Mouse (Mus musculus): ENCODE measurements around the gene Ttc7b. TPM values are rescaled to one million over a fixed set of nuclear protein-coding genes. Genes with fewer than 3 reads are reported as not detected.

Gene Ttc7b
- polyA plus RNA-seq, 1 experiment from 2014 or later, result 4.5 TPM

DNA sequence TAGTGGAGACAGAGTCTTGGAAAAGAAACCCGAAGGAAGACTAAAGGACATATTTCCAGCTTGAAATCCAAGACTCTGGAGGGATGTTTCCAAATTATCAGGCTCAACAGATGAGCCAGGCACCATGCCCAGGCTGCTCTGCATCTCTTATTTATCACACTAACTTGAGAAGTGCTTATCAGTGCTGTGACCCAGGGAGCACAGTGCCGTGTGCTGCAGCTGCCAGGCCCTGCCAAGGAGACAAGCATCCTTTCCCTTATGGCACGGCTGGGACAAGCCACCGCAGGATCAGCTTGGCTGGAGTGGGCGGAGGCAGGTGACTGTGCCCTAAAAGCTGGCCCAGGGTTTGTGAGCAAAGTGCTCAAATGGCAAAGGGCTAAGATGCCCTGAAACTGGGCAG is 184.4 kb downstream of the Ttc7b start:
- no peak overlapping the region for H3K4me2 ChIP-seq
- no peak overlapping the region for H3K4me3 ChIP-seq
- ATAC-seq, result no peak
- no peaks in the 10 kb centered on the region for H3K9me3 ChIP-seq (replicated peaks)
- H3K36me3 ChIP-seq (ENCODE audit: poor library complexity, severe bottlenecking), result 0 out of 2 replicates have a peak, but pooled peaks cover 7% of the 10 kb centered on the region
- WGBS, result 74% methylated on average over 5 of the region's 5 CpGs
- peaks cover 34% of the 10 kb centered on the region for H3K4me1 ChIP-seq
- no peak overlapping the region for H3K9ac ChIP-seq
- H3K27ac ChIP-seq, result peak overlapping the region; percentile 78; the same call in 1 of the 2 replicates
- no peaks in the 10 kb centered on the region for H3K27me3 ChIP-seq

- Histone ChIP-seq H3K4me3 (no peak overlapping the region), H3K4me2 (no peak overlapping the region), H3K4me1 (peaks cover 14% of the 10 kb centered on the region), H3K27me3 (no peaks in the 10 kb centered on the region), H3K9me3 (replicated peaks) (no peaks in the 10 kb centered on the region), H3K9ac (no peak overlapping the region), H3K27ac (no peak overlapping the region), H3K36me3 (ENCODE audit: poor library complexity, severe bottlenecking) (peaks cover 17% of the 10 kb centered on the region; the same call in 1 of the 2 replicates)
- ATAC-seq, result no peak
- 95% methylated on average over 6 of the region's 6 CpGs for WGBS
These were observed 188.8 kb downstream of the Ttc7b start for GRCm38 (mm10) chr12:100331806-100332205.

DNA sequence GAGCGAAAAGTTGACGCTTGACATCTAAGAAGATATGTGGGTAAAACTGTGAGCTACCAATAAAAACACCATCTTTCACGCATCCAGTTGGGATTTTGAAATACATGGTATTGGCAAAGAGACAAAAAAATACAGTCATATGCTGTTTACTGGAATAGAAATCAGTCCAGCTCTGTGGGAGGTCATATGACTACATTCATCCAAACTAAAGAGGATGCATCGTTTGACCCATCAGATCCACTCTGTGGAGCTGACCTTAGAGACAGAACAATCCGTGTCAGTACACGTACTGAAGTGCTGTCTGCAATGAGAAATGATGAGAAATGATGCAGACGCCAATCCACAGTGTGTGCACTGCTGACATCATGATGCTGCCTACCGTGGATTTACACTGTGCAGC is 190.4 kb downstream of the Ttc7b start:
- Histone ChIP-seq H3K4me2 (no peak overlapping the region), H3K36me3 (ENCODE audit: poor library complexity, severe bottlenecking) (peaks cover 18% of the 10 kb centered on the region), H3K4me3 (no peak overlapping the region), H3K27me3 (no peaks in the 10 kb centered on the region), H3K9me3 (replicated peaks) (no peaks in the 10 kb centered on the region), H3K27ac (no peak overlapping the region), H3K4me1 (0 out of 2 replicates have a peak, but pooled peaks cover 3% of the 10 kb centered on the region), H3K9ac (no peak overlapping the region)
- ATAC-seq, result no peak
- 89% methylated on average over 8 of the region's 8 CpGs for WGBS

GRCm38 (mm10) chr12:100328998-100329397 is 191.6 kb downstream of the Ttc7b start:
- no peak overlapping the region for H3K4me2 ChIP-seq
- peaks cover 29% of the 10 kb centered on the region for H3K36me3 ChIP-seq (ENCODE audit: poor library complexity, severe bottlenecking)
- H3K9ac ChIP-seq, result no peak overlapping the region
- WGBS, result 84% methylated on average over 4 of the region's 4 CpGs
- no peak for ATAC-seq
- no peak overlapping the region for H3K4me3 ChIP-seq
- 0 out of 2 replicates have a peak, but pooled peaks cover 3% of the 10 kb centered on the region for H3K4me1 ChIP-seq
- H3K27ac ChIP-seq, result no peak overlapping the region
- H3K9me3 ChIP-seq (replicated peaks), result no peaks in the 10 kb centered on the region
- H3K27me3 ChIP-seq, result no peaks in the 10 kb centered on the region

DNA sequence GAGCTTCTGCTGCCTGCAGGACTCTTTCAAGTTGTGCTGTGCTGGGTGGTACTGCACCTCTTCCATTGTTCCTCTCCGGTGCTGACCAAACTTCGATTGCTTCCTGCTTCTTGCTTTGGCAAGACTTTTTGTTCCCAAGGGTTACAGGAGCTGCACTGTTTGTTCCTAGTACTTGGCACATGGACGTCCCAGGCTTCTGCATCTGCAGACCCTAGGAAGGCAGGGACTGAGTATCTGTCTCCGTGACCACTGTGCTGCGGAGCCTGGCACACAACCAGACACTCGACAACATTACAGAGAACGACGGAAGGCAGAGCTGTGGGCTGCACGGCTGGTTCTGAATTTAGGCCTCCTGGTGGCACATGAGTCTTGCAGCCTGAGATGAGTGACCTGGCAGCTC is 192.1 kb downstream of the Ttc7b start:
- 90% methylated on average over 9 of the region's 9 CpGs for WGBS
- no peaks in the 10 kb centered on the region for H3K9me3 ChIP-seq (replicated peaks)
- H3K4me1 ChIP-seq, result 0 out of 2 replicates have a peak, but pooled peaks cover 3% of the 10 kb centered on the region
- no peak overlapping the region for H3K27ac ChIP-seq
- no peak overlapping the region for H3K4me2 ChIP-seq
- peaks cover 29% of the 10 kb centered on the region for H3K36me3 ChIP-seq (ENCODE audit: poor library complexity, severe bottlenecking)
- H3K9ac ChIP-seq, result no peak overlapping the region
- H3K27me3 ChIP-seq, result no peaks in the 10 kb centered on the region
- ATAC-seq, result no peak
- no peak overlapping the region for H3K4me3 ChIP-seq

- Histone ChIP-seq H3K4me1 (0 out of 2 replicates have a peak, but pooled peaks cover 9% of the 10 kb centered on the region), H3K27me3 (no peaks in the 10 kb centered on the region), H3K36me3 (ENCODE audit: poor library complexity, severe bottlenecking) (peaks cover 23% of the 10 kb centered on the region), H3K9me3 (replicated peaks) (no peaks in the 10 kb centered on the region), H3K27ac (no peak overlapping the region), H3K4me2 (no peak overlapping the region), H3K4me3 (no peak overlapping the region), H3K9ac (no peak overlapping the region)
- WGBS, result 80% methylated on average over 2 of the region's 2 CpGs
- peak; percentile 41; the same call in 1 of the 2 replicates for ATAC-seq
These were observed 193.9 kb downstream of the Ttc7b start for GRCm38 (mm10) chr12:100326732-100327131.

GRCm38 (mm10) chr12:100325618-100326017 is 195.0 kb downstream of the Ttc7b start:
- H3K4me1 ChIP-seq, result 0 out of 2 replicates have a peak, but pooled peaks cover 9% of the 10 kb centered on the region
- no peak for ATAC-seq
- H3K27ac ChIP-seq, result no peak overlapping the region
- no peak overlapping the region for H3K4me2 ChIP-seq
- no peaks in the 10 kb centered on the region for H3K9me3 ChIP-seq (replicated peaks)
- peaks cover 22% of the 10 kb centered on the region for H3K36me3 ChIP-seq (ENCODE audit: poor library complexity, severe bottlenecking)
- 92% methylated on average over 4 of the region's 4 CpGs for WGBS
- no peak overlapping the region for H3K9ac ChIP-seq
- no peaks in the 10 kb centered on the region for H3K27me3 ChIP-seq
- H3K4me3 ChIP-seq, result no peak overlapping the region

DNA sequence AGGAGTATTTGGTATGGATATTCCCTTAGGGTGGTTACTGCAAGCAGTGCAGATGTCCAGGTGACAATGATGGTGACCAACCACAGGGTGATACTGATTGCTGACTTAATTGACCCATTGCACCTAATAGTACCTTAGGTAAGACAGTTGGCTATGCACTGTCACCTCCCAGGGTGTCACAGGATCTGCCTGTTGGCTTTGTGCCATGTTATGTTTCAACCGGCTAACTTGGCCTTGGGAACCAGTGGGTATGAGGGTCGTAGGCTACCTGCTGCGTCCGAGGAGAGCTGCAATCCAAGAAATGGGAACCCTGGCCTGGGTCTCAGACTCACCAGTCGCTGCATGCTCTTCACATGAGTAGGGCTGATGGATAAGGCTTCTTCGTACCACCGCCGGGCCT is 195.4 kb downstream of the Ttc7b start:
- no peak overlapping the region for H3K27ac ChIP-seq
- H3K4me2 ChIP-seq, result no peak overlapping the region
- H3K9me3 ChIP-seq (replicated peaks), result no peaks in the 10 kb centered on the region
- no peak overlapping the region for H3K9ac ChIP-seq
- H3K27me3 ChIP-seq, result no peaks in the 10 kb centered on the region
- 0 out of 2 replicates have a peak, but pooled peaks cover 9% of the 10 kb centered on the region for H3K4me1 ChIP-seq
- ATAC-seq, result no peak
- H3K4me3 ChIP-seq, result no peak overlapping the region
- 94% methylated on average over 8 of the region's 8 CpGs for WGBS
- peaks cover 19% of the 10 kb centered on the region; the same call in 1 of the 2 replicates for H3K36me3 ChIP-seq (ENCODE audit: poor library complexity, severe bottlenecking)

GRCm38 (mm10) chr12:100323641-100324040 is 197.0 kb downstream of the Ttc7b start:
- no peaks in the 10 kb centered on the region for H3K27me3 ChIP-seq
- H3K27ac ChIP-seq, result no peak overlapping the region
- H3K9me3 ChIP-seq (replicated peaks), result no peaks in the 10 kb centered on the region
- H3K4me1 ChIP-seq, result peaks cover 18% of the 10 kb centered on the region; the same call in 1 of the 2 replicates
- ATAC-seq, result no peak
- WGBS, result 63% methylated on average over 2 of the region's 2 CpGs
- no peak overlapping the region for H3K4me2 ChIP-seq
- H3K9ac ChIP-seq, result no peak overlapping the region
- H3K36me3 ChIP-seq (ENCODE audit: poor library complexity, severe bottlenecking), result peaks cover 28% of the 10 kb centered on the region; the same call in 1 of the 2 replicates
- no peak overlapping the region for H3K4me3 ChIP-seq

DNA sequence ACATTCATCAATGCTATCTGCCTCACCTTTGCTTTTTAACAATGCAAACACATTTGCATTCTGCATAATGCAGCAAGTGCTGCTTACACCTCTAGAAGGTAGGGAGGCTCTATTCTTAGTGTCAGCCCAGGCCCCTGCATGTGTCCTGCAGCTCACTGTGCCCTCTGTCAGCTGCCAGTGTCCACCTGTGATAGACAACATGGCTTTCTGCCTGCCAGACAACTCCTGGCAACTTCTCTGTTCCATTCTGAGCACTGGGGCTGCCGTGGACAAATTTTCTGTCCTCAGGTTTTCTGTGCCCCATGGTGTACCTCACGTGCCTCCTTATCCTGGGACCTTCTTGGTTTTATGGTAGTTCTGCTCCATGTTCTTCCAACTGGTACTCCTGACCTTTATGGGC is 198.4 kb downstream of the Ttc7b start:
- Histone ChIP-seq H3K27me3 (no peaks in the 10 kb centered on the region), H3K27ac (peak overlapping the region; percentile 25; the same call in 1 of the 2 replicates), H3K4me3 (no peak overlapping the region), H3K4me1 (peaks cover 26% of the 10 kb centered on the region), H3K36me3 (ENCODE audit: poor library complexity, severe bottlenecking) (peaks cover 22% of the 10 kb centered on the region; the same call in 1 of the 2 replicates), H3K9me3 (replicated peaks) (no peaks in the 10 kb centered on the region), H3K4me2 (no peak overlapping the region), H3K9ac (no peak overlapping the region)
- WGBS, result 89% methylated on average over 2 of the region's 2 CpGs
- no peak for ATAC-seq

DNA sequence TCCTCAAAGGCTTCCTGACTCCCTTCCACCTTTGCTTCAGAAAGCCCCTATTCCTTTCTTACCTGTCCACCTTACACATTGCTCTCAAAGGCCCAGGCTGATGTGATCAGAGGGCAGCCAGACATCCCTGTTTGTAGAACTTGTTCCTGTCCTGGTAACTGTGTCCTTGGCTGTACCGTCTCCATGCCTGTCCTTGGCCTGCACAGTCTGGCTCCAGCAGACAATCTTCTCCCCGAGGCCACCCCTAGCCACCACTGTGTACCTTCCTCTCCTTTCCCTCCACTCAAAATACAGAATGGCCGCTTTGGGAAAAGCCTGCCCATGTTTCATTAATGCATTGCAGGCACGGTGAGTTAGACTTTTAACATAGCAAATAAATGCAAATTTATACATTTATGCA is 199.1 kb downstream of the Ttc7b start:
- H3K27me3 ChIP-seq, result no peaks in the 10 kb centered on the region
- no peak overlapping the region for H3K4me2 ChIP-seq
- no peak overlapping the region for H3K4me3 ChIP-seq
- H3K4me1 ChIP-seq, result peaks cover 24% of the 10 kb centered on the region
- no peak overlapping the region for H3K9ac ChIP-seq
- WGBS, result 74% methylated on average over 4 of the region's 4 CpGs
- peaks cover 22% of the 10 kb centered on the region; the same call in 1 of the 2 replicates for H3K36me3 ChIP-seq (ENCODE audit: poor library complexity, severe bottlenecking)
- no peaks in the 10 kb centered on the region for H3K9me3 ChIP-seq (replicated peaks)
- no peak for ATAC-seq
- no peak overlapping the region for H3K27ac ChIP-seq

- Histone ChIP-seq H3K27me3 (no peaks in the 10 kb centered on the region), H3K4me2 (no peak overlapping the region), H3K4me3 (no peak overlapping the region), H3K27ac (no peak overlapping the region), H3K4me1 (peaks cover 42% of the 10 kb centered on the region), H3K9me3 (replicated peaks) (no peaks in the 10 kb centered on the region), H3K36me3 (ENCODE audit: poor library complexity, severe bottlenecking) (peaks cover 17% of the 10 kb centered on the region; the same call in 1 of the 2 replicates), H3K9ac (no peak overlapping the region)
- ATAC-seq, result no peak
- WGBS, result 91% methylated on average over 4 of the region's 4 CpGs
These were observed 200.9 kb downstream of the Ttc7b start for GRCm38 (mm10) chr12:100319746-100320145.

GRCm38 (mm10) chr12:100317936-100318335 is 202.7 kb downstream of the Ttc7b start:
- H3K4me2 ChIP-seq, result no peak overlapping the region
- no peak overlapping the region for H3K9ac ChIP-seq
- no peaks in the 10 kb centered on the region for H3K27me3 ChIP-seq
- ATAC-seq, result no peak
- H3K27ac ChIP-seq, result no peak overlapping the region; the same call in 1 of the 2 replicates
- H3K4me3 ChIP-seq, result no peak overlapping the region
- peaks cover 59% of the 10 kb centered on the region for H3K4me1 ChIP-seq
- H3K9me3 ChIP-seq (replicated peaks), result no peaks in the 10 kb centered on the region
- WGBS, result 46% methylated on average over 3 of the region's 3 CpGs
- peaks cover 10% of the 10 kb centered on the region; the same call in 1 of the 2 replicates for H3K36me3 ChIP-seq (ENCODE audit: poor library complexity, severe bottlenecking)

Data from forebrain, embryonic 13.5 days (tissue).